Mouse (Mus musculus): ENCODE results near the gene Lgalsl. TPM values are rescaled to one million over a fixed set of nuclear protein-coding genes. Genes with fewer than 3 reads are reported as not detected.
A peak's percentile ranks its signal among the peaks of the same experiment; 100 is the strongest.

Gene Lgalsl
- 34.8 and 36.5 TPM in 2 replicates for polyA plus RNA-seq (2015; fragmentation: Nextera tagmentation; extraction: Ambion mirVana)

DNA sequence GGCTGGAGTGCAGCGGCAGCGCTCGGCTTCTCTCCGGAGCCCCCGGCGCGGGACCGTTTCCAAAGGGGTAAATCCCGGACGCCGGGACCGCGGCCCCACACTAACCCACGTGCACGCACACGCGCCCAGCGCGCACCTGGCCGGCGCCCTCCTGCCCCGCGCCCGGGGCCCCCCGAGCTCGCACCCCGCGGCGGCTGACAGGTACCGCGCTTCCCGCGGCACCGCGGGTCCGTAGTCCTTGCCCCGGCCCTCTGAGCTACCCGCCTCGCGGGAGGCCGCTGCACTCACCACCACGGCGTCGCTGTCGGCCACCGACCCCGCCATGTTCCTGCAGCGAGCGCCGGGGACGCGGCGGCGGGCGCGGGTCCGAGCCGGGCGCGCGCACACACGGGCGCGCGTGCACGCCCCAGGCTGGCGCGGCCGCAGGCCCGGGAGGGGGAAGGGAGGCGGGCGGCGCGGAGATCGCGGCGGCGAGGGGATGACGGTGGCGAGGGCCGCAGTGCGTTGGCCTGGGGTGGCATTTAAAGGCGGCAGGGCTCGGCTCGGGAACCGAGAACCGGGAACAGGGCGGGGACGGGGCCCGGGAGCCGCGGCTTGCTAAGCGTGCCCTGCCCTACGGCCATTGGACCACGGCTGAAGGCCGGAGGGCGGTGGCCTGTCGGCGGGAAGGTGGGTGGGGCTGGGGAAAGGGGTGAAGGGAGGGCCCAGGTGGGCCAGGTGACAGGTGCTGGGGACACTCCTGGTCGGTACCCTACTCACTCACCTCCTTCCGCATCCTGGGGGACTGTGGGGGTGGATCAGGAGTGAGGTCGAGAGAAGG lies at the start of gene Lgalsl:
Gene Lgalsl (minus strand): TSS at position 371 of the 820 bp plus-strand sequence.
- Histone ChIP-seq H3K4me2 (peak within 1 kb of the TSS; percentile 80), H3K9me3 (replicated peaks) (no peaks in the 10 kb centered on the region), H3K4me3 (peak within 1 kb of the TSS; percentile 92), H3K27me3 (no peaks in the 10 kb centered on the region), H3K36me3 (peaks cover 23% of the 10 kb centered on the region), H3K9ac (peak within 1 kb of the TSS; percentile 95), H3K27ac (peak within 1 kb of the TSS; percentile 92), H3K4me1 (replicated peaks) (peaks cover 14% of the 10 kb centered on the region)
- ATAC-seq (replicated peaks; ENCODE audit: insufficient number of reproducible peaks, insufficient read depth, low FRiP score, low read depth): peak; percentile 83
- WGBS: 0% methylated on average over 102 of the region's 102 CpGs

DNA sequence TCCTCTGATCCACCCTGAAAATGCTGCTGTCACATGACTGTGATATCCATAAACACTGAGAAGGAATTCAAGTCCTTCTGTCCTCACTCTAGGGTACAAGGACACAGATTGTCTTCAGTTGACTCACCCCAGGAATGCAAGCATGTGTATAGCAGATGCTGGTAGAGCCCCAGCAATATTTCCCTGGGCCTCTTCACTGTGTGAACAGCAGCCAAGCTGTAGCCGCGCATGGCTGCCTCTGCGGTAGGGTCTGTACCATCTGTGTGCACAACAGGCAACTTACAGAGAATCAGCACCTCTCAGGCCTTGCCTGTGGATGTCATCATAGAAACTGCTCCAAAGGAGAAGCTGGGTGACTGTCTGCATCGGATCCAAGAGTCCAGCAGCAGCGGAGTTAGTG lies 47.8 kb upstream of the Lgalsl start:
- ATAC-seq (replicated peaks; ENCODE audit: insufficient number of reproducible peaks, insufficient read depth, low FRiP score, low read depth): peak; percentile 47; the same call in 1 of the 2 replicates
- Histone ChIP-seq H3K27ac (no peak overlapping the region), H3K9ac (no peak overlapping the region), H3K4me3 (no peak overlapping the region), H3K9me3 (replicated peaks) (no peaks in the 10 kb centered on the region), H3K4me2 (no peak overlapping the region), H3K27me3 (no peaks in the 10 kb centered on the region), H3K4me1 (replicated peaks) (peaks cover 10% of the 10 kb centered on the region), H3K36me3 (no peaks in the 10 kb centered on the region)
- WGBS: 74% methylated on average over 5 of the region's 5 CpGs

DNA sequence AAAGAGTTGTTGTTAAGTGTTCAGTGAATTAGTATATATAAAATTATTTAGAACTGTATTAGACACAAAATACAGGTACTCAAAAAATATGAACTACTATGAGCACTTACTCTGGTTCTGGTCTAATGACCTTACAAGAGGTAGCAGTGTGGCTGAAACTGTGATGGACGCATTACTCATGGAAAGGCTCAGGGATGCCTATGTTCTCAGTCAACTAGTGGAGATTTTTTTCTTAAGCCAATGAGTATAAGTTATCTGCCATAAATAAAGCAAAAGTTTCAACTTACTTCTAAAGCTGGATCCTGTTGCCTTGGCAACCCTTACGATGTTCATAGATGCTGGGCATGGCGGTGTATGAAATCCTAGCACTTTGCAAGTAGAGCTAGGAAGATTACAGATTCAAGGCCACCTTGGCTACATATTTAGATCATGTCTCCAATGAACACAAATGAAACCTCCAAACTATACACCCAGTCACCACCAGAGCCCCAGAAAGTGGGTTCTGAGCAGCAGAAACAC lies 46.8 kb upstream of the Lgalsl start:
- Histone ChIP-seq H3K27ac (no peak overlapping the region), H3K4me2 (no peak overlapping the region), H3K4me1 (replicated peaks) (peaks cover 15% of the 10 kb centered on the region), H3K36me3 (no peaks in the 10 kb centered on the region), H3K9me3 (replicated peaks) (no peaks in the 10 kb centered on the region), H3K4me3 (no peak overlapping the region), H3K9ac (no peak overlapping the region), H3K27me3 (no peaks in the 10 kb centered on the region)
- ATAC-seq (replicated peaks; ENCODE audit: insufficient number of reproducible peaks, insufficient read depth, low FRiP score, low read depth): no peak
- 92% methylated on average over 3 of the region's 3 CpGs for WGBS

GRCm38 (mm10) chr11:20873386-20873785 lies 42.5 kb upstream of the Lgalsl start:
- no peak for ATAC-seq (replicated peaks; ENCODE audit: insufficient number of reproducible peaks, insufficient read depth, low FRiP score, low read depth)
- Histone ChIP-seq H3K4me1 (replicated peaks) (peaks cover 12% of the 10 kb centered on the region), H3K4me2 (no peak overlapping the region), H3K27me3 (no peaks in the 10 kb centered on the region), H3K27ac (peak overlapping the region; percentile 48; the same call in 1 of the 2 replicates), H3K36me3 (no peaks in the 10 kb centered on the region), H3K9me3 (replicated peaks) (no peaks in the 10 kb centered on the region), H3K9ac (no peak overlapping the region), H3K4me3 (no peak overlapping the region)
- 76% methylated on average over 5 of the region's 5 CpGs for WGBS

DNA sequence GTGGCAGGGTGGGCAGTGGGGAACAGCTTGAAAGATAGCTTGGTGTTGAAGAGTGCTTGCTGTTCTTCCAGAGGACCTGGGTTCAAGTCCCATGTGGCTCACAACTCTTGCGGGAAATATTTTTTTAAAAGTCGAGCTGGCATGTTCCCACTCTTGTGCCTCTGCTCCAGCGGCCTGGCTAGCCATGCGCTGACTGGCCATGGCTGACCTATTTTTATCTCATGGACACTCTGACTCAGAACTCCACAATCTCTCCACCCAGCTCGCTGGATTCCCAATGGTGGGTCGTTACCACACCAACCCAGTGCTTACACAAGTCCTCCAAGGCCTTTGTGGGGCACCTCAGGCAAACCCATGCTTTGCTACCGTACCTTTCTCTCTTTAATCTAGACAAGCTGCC lies 42.1 kb upstream of the Lgalsl start:
- ATAC-seq (replicated peaks; ENCODE audit: insufficient number of reproducible peaks, insufficient read depth, low FRiP score, low read depth): 0 out of 2 replicates have a peak, but pooled peaks have one; percentile 55
- Histone ChIP-seq H3K4me3 (no peak overlapping the region), H3K9ac (no peak overlapping the region), H3K4me2 (no peak overlapping the region), H3K4me1 (replicated peaks) (peaks cover 11% of the 10 kb centered on the region; the same call in 1 of the 2 replicates), H3K27me3 (no peaks in the 10 kb centered on the region), H3K36me3 (no peaks in the 10 kb centered on the region), H3K27ac (peak overlapping the region; percentile 48), H3K9me3 (replicated peaks) (no peaks in the 10 kb centered on the region)
- WGBS: 43% methylated on average over 7 of the region's 7 CpGs

GRCm38 (mm10) chr11:20872444-20872843 lies 41.6 kb upstream of the Lgalsl start:
- Histone ChIP-seq H3K4me1 (replicated peaks) (peaks cover 11% of the 10 kb centered on the region; the same call in 1 of the 2 replicates), H3K4me3 (no peak overlapping the region), H3K9ac (no peak overlapping the region), H3K27me3 (no peaks in the 10 kb centered on the region), H3K4me2 (no peak overlapping the region), H3K36me3 (no peaks in the 10 kb centered on the region), H3K27ac (peak overlapping the region; percentile 48), H3K9me3 (replicated peaks) (no peaks in the 10 kb centered on the region)
- 68% methylated on average over 2 of the region's 2 CpGs for WGBS
- ATAC-seq (replicated peaks; ENCODE audit: insufficient number of reproducible peaks, insufficient read depth, low FRiP score, low read depth): 0 out of 2 replicates have a peak, but pooled peaks have one; percentile 22

- H3K4me1 ChIP-seq (replicated peaks): peaks cover 11% of the 10 kb centered on the region; the same call in 1 of the 2 replicates
- 42% methylated on average over 2 of the region's 2 CpGs for WGBS
- H3K9ac ChIP-seq: no peak overlapping the region
- H3K27me3 ChIP-seq: no peaks in the 10 kb centered on the region
- H3K36me3 ChIP-seq: no peaks in the 10 kb centered on the region
- no peak for ATAC-seq (replicated peaks; ENCODE audit: insufficient number of reproducible peaks, insufficient read depth, low FRiP score, low read depth)
- H3K27ac ChIP-seq: no peak overlapping the region
- H3K4me2 ChIP-seq: no peak overlapping the region
- H3K4me3 ChIP-seq: no peak overlapping the region
- H3K9me3 ChIP-seq (replicated peaks): no peaks in the 10 kb centered on the region
Observed at GRCm38 (mm10) chr11:20869927-20870326, 39.1 kb upstream of the Lgalsl start.

DNA sequence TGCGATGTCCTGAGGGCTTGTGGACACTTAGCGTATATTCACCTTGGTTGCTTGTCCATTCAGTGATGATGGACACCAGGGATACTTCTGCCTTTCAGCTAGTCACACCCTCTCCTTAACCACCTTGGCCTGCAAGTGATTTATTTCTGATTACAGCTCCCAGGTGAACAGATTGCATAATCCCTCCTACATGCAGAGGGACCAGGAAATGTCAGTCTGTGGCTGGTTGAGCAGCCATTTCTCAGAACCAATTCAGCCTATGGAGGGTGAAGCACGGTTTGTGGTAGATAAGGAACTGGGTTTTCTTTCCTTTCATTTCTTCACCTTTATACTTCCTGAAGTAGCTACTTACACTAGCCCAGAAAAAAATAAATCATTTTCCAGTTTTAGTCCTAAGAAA lies 34.6 kb upstream of the Lgalsl start:
- WGBS: 81% methylated on average over 3 of the region's 3 CpGs

GRCm38 (mm10) chr11:20864647-20865046 lies 33.8 kb upstream of the Lgalsl start:
- no peaks in the 10 kb centered on the region; the same call in 1 of the 2 replicates for H3K4me1 ChIP-seq (replicated peaks)
- no peaks in the 10 kb centered on the region for H3K27me3 ChIP-seq
- no peak overlapping the region for H3K9ac ChIP-seq
- no peaks in the 10 kb centered on the region for H3K9me3 ChIP-seq (replicated peaks)
- 66% methylated on average over 6 of the region's 6 CpGs for WGBS
- H3K27ac ChIP-seq: no peak overlapping the region
- H3K36me3 ChIP-seq: no peaks in the 10 kb centered on the region
- no peak overlapping the region for H3K4me2 ChIP-seq
- ATAC-seq (replicated peaks; ENCODE audit: insufficient number of reproducible peaks, insufficient read depth, low FRiP score, low read depth): no peak
- no peak overlapping the region for H3K4me3 ChIP-seq

More for the DNA sequence above, 34.6 kb upstream of the Lgalsl start:
- no peak for ATAC-seq (replicated peaks; ENCODE audit: insufficient number of reproducible peaks, insufficient read depth, low FRiP score, low read depth)
- Histone ChIP-seq H3K9me3 (replicated peaks) (no peaks in the 10 kb centered on the region), H3K9ac (no peak overlapping the region), H3K4me3 (no peak overlapping the region), H3K27me3 (no peaks in the 10 kb centered on the region), H3K4me1 (replicated peaks) (peaks cover 3% of the 10 kb centered on the region; the same call in 1 of the 2 replicates), H3K36me3 (no peaks in the 10 kb centered on the region), H3K27ac (no peak overlapping the region), H3K4me2 (no peak overlapping the region)

DNA sequence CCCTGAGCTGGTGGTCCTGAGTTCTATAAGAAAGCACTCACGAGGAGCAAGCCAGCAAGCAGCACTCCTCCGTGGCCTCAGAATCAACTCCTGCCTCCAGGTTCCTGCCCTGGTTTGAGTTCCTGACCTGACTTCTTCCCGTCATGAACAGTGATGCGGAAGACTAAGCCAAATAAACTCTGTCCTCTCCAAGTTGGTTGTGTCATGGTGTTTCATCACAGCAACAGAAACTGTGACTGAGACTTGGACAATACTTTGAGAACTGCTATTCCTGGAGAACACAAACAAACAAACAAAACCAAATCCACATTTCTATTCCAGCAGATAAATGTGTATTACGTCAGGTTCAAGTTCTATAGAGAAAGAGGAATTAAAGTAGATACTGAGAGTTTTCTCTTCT lies 31.2 kb upstream of the Lgalsl start:
- Histone ChIP-seq H3K27ac (no peak overlapping the region), H3K4me1 (replicated peaks) (peaks cover 11% of the 10 kb centered on the region), H3K4me3 (no peak overlapping the region), H3K4me2 (no peak overlapping the region), H3K9ac (no peak overlapping the region), H3K36me3 (no peaks in the 10 kb centered on the region), H3K9me3 (replicated peaks) (no peaks in the 10 kb centered on the region), H3K27me3 (no peaks in the 10 kb centered on the region)
- ATAC-seq (replicated peaks; ENCODE audit: insufficient number of reproducible peaks, insufficient read depth, low FRiP score, low read depth): no peak
- 81% methylated on average over 5 of the region's 5 CpGs for WGBS

- H3K9me3 ChIP-seq (replicated peaks): no peaks in the 10 kb centered on the region
- no peak overlapping the region for H3K9ac ChIP-seq
- WGBS: 88% methylated on average over 3 of the region's 3 CpGs
- ATAC-seq (replicated peaks; ENCODE audit: insufficient number of reproducible peaks, insufficient read depth, low FRiP score, low read depth): no peak
- H3K4me2 ChIP-seq: no peak overlapping the region
- H3K36me3 ChIP-seq: no peaks in the 10 kb centered on the region
- no peak overlapping the region for H3K4me3 ChIP-seq
- no peaks in the 10 kb centered on the region for H3K27me3 ChIP-seq
- peaks cover 19% of the 10 kb centered on the region for H3K4me1 ChIP-seq (replicated peaks)
- no peak overlapping the region for H3K27ac ChIP-seq
Observed at GRCm38 (mm10) chr11:20860351-20860750, 29.5 kb upstream of the Lgalsl start.

All from heart, embryonic 15.5 days (tissue).